20 mouse cellular contexts compared by ENCODE assay signal in the genomic region with DNA sequence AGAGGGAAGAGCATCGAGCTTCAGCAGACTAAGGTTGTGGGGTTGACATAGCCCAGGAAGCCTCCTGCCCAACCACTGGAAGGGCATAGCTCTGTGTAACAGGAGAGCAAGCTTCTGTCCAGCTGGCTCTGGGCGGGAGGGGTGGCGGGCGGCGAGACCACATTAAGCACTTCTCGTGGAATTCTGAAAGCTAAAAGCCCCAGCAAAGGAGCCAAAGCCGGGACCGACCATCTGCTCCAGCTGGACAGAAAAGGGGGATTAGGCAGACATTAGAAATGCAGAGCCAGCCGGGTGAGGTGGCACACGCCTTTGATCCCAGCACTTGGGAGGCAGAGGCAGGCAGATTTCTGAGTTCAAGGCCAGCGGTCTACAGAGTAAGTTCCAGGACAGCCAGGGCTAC.
"Had no signal": no experiment of that assay in that cellular context is flagged by ENCODE, and none has a peak within 500 bp of the region (broad histone marks: within the 10 kb centered on the region; RNA-seq: fewer than 3 reads in every experiment).

No protein-coding gene starts in this region.

- H3K4me2 ChIP-seq: limb, embryonic 12.5 days; liver, embryonic 13.5 days; lung, embryonic 15.5 days; midbrain, embryonic 12.5 days; neural tube, embryonic 15.5 days had no signal

- H3K36me3 ChIP-seq: limb, embryonic 12.5 days; liver, embryonic 13.5 days; lung, embryonic 15.5 days; midbrain, embryonic 12.5 days; neural tube, embryonic 15.5 days had no signal

- H3K27me3 ChIP-seq: limb, embryonic 12.5 days; liver, embryonic 13.5 days; lung, embryonic 15.5 days; midbrain, embryonic 12.5 days; neural tube, embryonic 15.5 days had no signal

- H3K4me3 ChIP-seq: left cerebral cortex, adult 2 months; limb, embryonic 12.5 days; liver, embryonic 13.5 days; lung, embryonic 15.5 days; megakaryocyte, embryonic 14.5 days; midbrain, embryonic 12.5 days; myocyte; neural tube, embryonic 15.5 days had no signal

- DNase-seq: kidney, adult 11 months; kidney, adult 9 months; kidney, postnatal 36 days; liver; liver, embryonic 13.5 days; liver, postnatal 0 days; lung, postnatal 14 days; right cerebral cortex, postnatal 4 days; spleen, adult 18-20 months; thymus, adult 18-20 months; thymus, postnatal 25 days had no signal

- H3K9ac ChIP-seq: limb, embryonic 12.5 days; liver, embryonic 13.5 days; liver, postnatal 0 days; lung, embryonic 15.5 days; midbrain, embryonic 12.5 days; neural tube, embryonic 15.5 days had no signal

- ATAC-seq: liver, postnatal 0 days had no signal

- H3K9me3 ChIP-seq: limb, embryonic 12.5 days; liver, embryonic 13.5 days; lung, embryonic 15.5 days; midbrain, embryonic 12.5 days; neural tube, embryonic 15.5 days had no signal

- H3K4me1 ChIP-seq: limb, embryonic 12.5 days; lung, embryonic 15.5 days; midbrain, embryonic 12.5 days; neural tube, embryonic 15.5 days had no signal

- H3K27ac ChIP-seq: kidney, postnatal 0 days; left cerebral cortex, adult 2 months; limb, embryonic 12.5 days; liver, embryonic 13.5 days; lung, embryonic 15.5 days; macrophage; midbrain, embryonic 12.5 days; neural tube, embryonic 15.5 days had no signal
